Comparison of ENCODE assay signal across 8 mouse cellular contexts in genomic region chr12:88471884-88472283, GRCm38 (mm10).
DNase-seq lines count a peak whose midpoint lies in the region; ATAC-seq and TF ChIP-seq lines count a peak whose summit lies in the region.
"Not testable (repeated sequence)": the region's sequence is repeated elsewhere in the genome, so short reads cannot be mapped to it uniquely, and the experiment has no call there.

No protein-coding gene starts in this region.

- not testable (repeated sequence) for H3K9ac ChIP-seq in liver, embryonic 12.5 days; liver, embryonic 16.5 days (ENCODE audit: low read depth, low read length)

- peak overlapping the region; percentile 41 for H3K4me2 ChIP-seq in liver, embryonic 12.5 days
- H3K4me2 ChIP-seq in liver, embryonic 16.5 days (ENCODE audit: low read depth, low read length) = not testable (repeated sequence)

- not testable (repeated sequence) for H3K36me3 ChIP-seq in liver, embryonic 12.5 days; liver, embryonic 16.5 days (ENCODE audit: control insufficient read depth, insufficient read depth); small intestine, adult 2 months (ENCODE audit: control insufficient read depth, insufficient read depth, low read length)

- peak; percentile 81 for DNase-seq in A20 (ENCODE audit: low read depth, low spot score)
- peak; percentile 44 for DNase-seq in induced T-regulatory cell, adult 2 months (ENCODE audit: low read depth)
- DNase-seq in thymus, postnatal 0 days (ENCODE audit: low spot score) = peak; percentile 11

- ATAC-seq in CD4-positive, CD25-positive, alpha-beta regulatory T cell, adult 4 months = peak; percentile 41
- peak; percentile 21 for ATAC-seq in activated CD4-positive, CD25-positive, alpha-beta regulatory T cell, adult 4 months
- 0 out of 2 replicates have a peak, but pooled peaks have one; percentile 10 for ATAC-seq in liver, embryonic 12.5 days
- ATAC-seq in liver, embryonic 16.5 days (ENCODE audit: low read depth) = not testable (repeated sequence)

- 37% methylated on average over 10 of the region's 10 CpGs for WGBS in liver, embryonic 12.5 days (ENCODE audit: insufficient replicate concordance)
- 30% methylated on average over 10 of the region's 10 CpGs for WGBS in liver, embryonic 16.5 days (ENCODE audit: insufficient replicate concordance)
- 53% methylated on average over 10 of the region's 10 CpGs for WGBS in small intestine, adult 2 months

- TF ChIP-seq POLR2A in small intestine, adult 2 months (IDR thresholded peaks at IDR 0.05; ENCODE audit: low read depth, low read length) = not testable (repeated sequence)

- not testable (repeated sequence) for TF ChIP-seq CTCF in small intestine, adult 2 months (IDR thresholded peaks at IDR 0.05; ENCODE audit: extremely low read depth, insufficient read length, insufficient replicate concordance, low read depth, low read length)

- H3K9me3 ChIP-seq in liver, embryonic 12.5 days (replicated peaks); liver, embryonic 16.5 days (replicated peaks; ENCODE audit: control insufficient read depth, low read length): not testable (repeated sequence)

- H3K4me1 ChIP-seq in liver, embryonic 12.5 days; liver, embryonic 16.5 days (ENCODE audit: control insufficient read depth, low read depth, low read length); small intestine, adult 2 months (ENCODE audit: control insufficient read depth, insufficient read depth, insufficient read length, low read length): not testable (repeated sequence)

- H3K27me3 ChIP-seq in liver, embryonic 12.5 days (replicated peaks); liver, embryonic 16.5 days (ENCODE audit: control insufficient read depth, insufficient read depth, low read depth, low read length); small intestine, adult 2 months (ENCODE audit: control insufficient read depth, insufficient read depth, low read length): not testable (repeated sequence)

- H3K4me3 ChIP-seq in liver, embryonic 12.5 days = peak overlapping the region; percentile 22
- 0 out of 2 replicates have a peak overlapping the region, but pooled peaks have one; percentile 12 for H3K4me3 ChIP-seq in liver, embryonic 16.5 days (ENCODE audit: low read depth, low read length)
- H3K4me3 ChIP-seq in small intestine, adult 2 months (ENCODE audit: low read depth, low read length) = peak overlapping the region; percentile 21; the same call in 1 of the 2 replicates

- not testable (repeated sequence) for H3K27ac ChIP-seq in liver, embryonic 12.5 days; liver, embryonic 16.5 days (ENCODE audit: low read length); small intestine, adult 2 months (ENCODE audit: insufficient read depth, low read depth, low read length)

Comparison
In these comparisons a context has a peak if more than half of its experiments do, and no peak if none do; other contexts are left out.
1. DNase-seq: peak in every context shown above with its lines; median percentile 81 in A20; 44 in induced T-regulatory cell, adult 2 months; 11 in thymus, postnatal 0 days.